In genomic region chr3:85880068-85880467, GRCm38 (mm10) we compare ENCODE assay signal across 19 mouse cellular contexts. TPM values are rescaled to one million over a fixed set of nuclear protein-coding genes. Genes with fewer than 3 reads are reported as not detected.
"Had no signal": no experiment of that assay in that cellular context is flagged by ENCODE, and none has a peak within 500 bp of the region (broad histone marks: within the 10 kb centered on the region; RNA-seq: fewer than 3 reads in every experiment).

No protein-coding gene starts in this region.

- DNase-seq: gastrocnemius, postnatal 10 days; gastrocnemius, postnatal 25 days; kidney, adult 11 months; kidney, postnatal 14 days; layer of hippocampus, adult 9-11 months; layer of hippocampus, postnatal 36 days had no signal

- H3K9ac ChIP-seq: heart, embryonic 12.5 days; hindbrain, embryonic 12.5 days; hindbrain, embryonic 14.5 days; kidney, embryonic 15.5 days; limb, embryonic 12.5 days had no signal

- H3K27me3 ChIP-seq: heart, embryonic 12.5 days; kidney, embryonic 15.5 days; limb, embryonic 12.5 days had no signal

- H3K4me3 ChIP-seq: heart, adult 2 months; heart, embryonic 12.5 days; hindbrain, embryonic 10.5 days; hindbrain, embryonic 12.5 days; kidney, embryonic 15.5 days; limb, embryonic 10.5 days; limb, embryonic 12.5 days had no signal

- ATAC-seq: forebrain, embryonic 16.5 days; hindbrain, postnatal 0 days had no signal

- H3K36me3 ChIP-seq: heart, embryonic 12.5 days; hindbrain, embryonic 10.5 days; hindbrain, embryonic 12.5 days; kidney, embryonic 15.5 days; limb, embryonic 10.5 days; limb, embryonic 12.5 days had no signal

- H3K4me2 ChIP-seq: heart, embryonic 12.5 days; hindbrain, embryonic 12.5 days; hindbrain, embryonic 14.5 days; kidney, embryonic 15.5 days; limb, embryonic 12.5 days; liver, embryonic 11.5 days had no signal

- H3K27ac ChIP-seq: heart, adult 2 months; hindbrain, embryonic 10.5 days; hindbrain, embryonic 12.5 days; hindbrain, embryonic 14.5 days; hindbrain, postnatal 0 days; kidney, embryonic 15.5 days; kidney, postnatal 0 days; limb, embryonic 10.5 days; limb, embryonic 12.5 days had no signal

- H3K9me3 ChIP-seq: heart, embryonic 12.5 days; hindbrain, embryonic 10.5 days; hindbrain, embryonic 12.5 days; kidney, embryonic 15.5 days; limb, embryonic 10.5 days had no signal

- H3K4me1 ChIP-seq: hindbrain, embryonic 10.5 days; hindbrain, embryonic 12.5 days; limb, embryonic 10.5 days; limb, embryonic 12.5 days had no signal

RNA-seq across cellular contexts. Expression of gene Glt28d2, which starts 7.2 kb away (rescaled TPM):
- total RNA-seq: granulocyte monocyte progenitor cell, adult 5-6 weeks had no signal

RNA-seq across cellular contexts. Expression of gene Gm37240, which starts 7.2 kb away (rescaled TPM):
- total RNA-seq: granulocyte monocyte progenitor cell, adult 5-6 weeks; hindbrain, postnatal 0 days; layer of hippocampus, postnatal 36 days had no signal
